Mouse (Mus musculus) embryo, embryonic 11 days (tissue): ENCODE data around the gene Slco2a1.

ENCODE experiments used
- DNase-seq: peaks from one replicate; pipeline ENCODE4 v3.0.0-alpha.2; 2015

The Slco2a1 gene

GRCm38 (mm10) chr9:102988462-102988861 is at the start of gene Slco2a1:
Gene Slco2a1 (plus strand): TSS chr9:102988712.
- no peak for DNase-seq

GRCm38 (mm10) chr9:102942221-102942620 is 46.3 kb upstream of the Slco2a1 start:
- DNase-seq: no peak

- DNase-seq: no peak
Observed at GRCm38 (mm10) chr9:102944891-102945290, 43.6 kb upstream of the Slco2a1 start.

- DNase-seq: no peak
Observed at GRCm38 (mm10) chr9:102946469-102947015, 42.0 kb upstream of the Slco2a1 start.

GRCm38 (mm10) chr9:102948706-102949105 is 39.8 kb upstream of the Slco2a1 start:
- no peak for DNase-seq

- DNase-seq: no peak
Observed at GRCm38 (mm10) chr9:102951091-102951994, 37.2 kb upstream of the Slco2a1 start.

- DNase-seq: no peak
Observed at GRCm38 (mm10) chr9:102955866-102956265, 32.6 kb upstream of the Slco2a1 start.

- no peak for DNase-seq
Observed at GRCm38 (mm10) chr9:102958703-102959102, 29.8 kb upstream of the Slco2a1 start.

- DNase-seq: peak; percentile 26
Observed at GRCm38 (mm10) chr9:102961356-102962092, 27.0 kb upstream of the Slco2a1 start.

- DNase-seq: no peak
Observed at GRCm38 (mm10) chr9:102962093-102962788, 26.3 kb upstream of the Slco2a1 start.

- DNase-seq: peak; percentile 27
Observed at GRCm38 (mm10) chr9:102963321-102963720, 25.2 kb upstream of the Slco2a1 start.

GRCm38 (mm10) chr9:102964644-102965043 is 23.9 kb upstream of the Slco2a1 start:
- DNase-seq: no peak

- no peak for DNase-seq
Observed at GRCm38 (mm10) chr9:102972393-102973050, 16.0 kb upstream of the Slco2a1 start.

GRCm38 (mm10) chr9:102975887-102976286 is 12.6 kb upstream of the Slco2a1 start:
- no peak for DNase-seq

- DNase-seq: no peak
Observed at GRCm38 (mm10) chr9:102977090-102977489, 11.4 kb upstream of the Slco2a1 start.

- DNase-seq: peak; percentile 50
Observed at GRCm38 (mm10) chr9:102977791-102978492, 10.6 kb upstream of the Slco2a1 start.

- DNase-seq: no peak
Observed at GRCm38 (mm10) chr9:102979011-102979700, 9.4 kb upstream of the Slco2a1 start.

GRCm38 (mm10) chr9:102979956-102980355 is 8.6 kb upstream of the Slco2a1 start:
- no peak for DNase-seq

- DNase-seq: no peak
Observed at GRCm38 (mm10) chr9:102980420-102980819, 8.1 kb upstream of the Slco2a1 start.

- no peak for DNase-seq
Observed at GRCm38 (mm10) chr9:102981791-102982190, 6.7 kb upstream of the Slco2a1 start.

- no peak for DNase-seq
Observed at GRCm38 (mm10) chr9:102982376-102982775, 6.1 kb upstream of the Slco2a1 start.
